Mouse (Mus musculus) spleen, adult 2 months (tissue): ENCODE results near the gene Celsr3. TPM values are rescaled to one million over a fixed set of nuclear protein-coding genes. Genes with fewer than 3 reads are reported as not detected.
A peak's percentile ranks its signal among the peaks of the same experiment; 100 is the strongest.

ENCODE experiments used
- DNase-seq, 2 experiments: peaks; one replicate each; pipeline versions ENCODE4 v3.0.0 to v3.0.0-alpha.2; 2012 to 2021; ENCODE audit warnings: low spot score in 2 of 2, low read depth in 1 of 2
- H3K27ac ChIP-seq: fragments of 200-500 bp; 2 replicates; pipeline ENCODE4 v1.5.1; 2012; ENCODE audit warnings: low read length, inconsistent platforms; ENCODE audit not compliant: insufficient read depth
- H3K27me3 ChIP-seq: fragments of 200-500 bp; 2 replicates; pipeline ENCODE4 v1.6.1; 2012; ENCODE audit warnings: mild to moderate bottlenecking, moderate library complexity, low read length, inconsistent platforms; ENCODE audit not compliant: control insufficient read depth, insufficient read depth
- H3K36me3 ChIP-seq: fragments of 200-500 bp; 2 replicates; pipeline ENCODE4 v1.6.1; 2012; ENCODE audit warnings: mild to moderate bottlenecking, low read length, inconsistent platforms; ENCODE audit not compliant: control insufficient read depth, insufficient read depth
- H3K4me1 ChIP-seq: fragments of 200-500 bp; 2 replicates; pipeline ENCODE4 v1.6.1; 2011; ENCODE audit warnings: inconsistent platforms; ENCODE audit not compliant: control insufficient read depth, insufficient read depth, insufficient read length
- H3K4me3 ChIP-seq: fragments of 200-500 bp; 2 replicates; pipeline ENCODE4 v1.5.1; 2011; ENCODE audit warnings: mild to moderate bottlenecking, inconsistent platforms; ENCODE audit not compliant: insufficient read depth, insufficient read length; ENCODE audit errors: extremely low read depth
- CTCF ChIP-seq: fragments of 200-500 bp; IDR thresholded peaks from 2 replicates; pipeline ENCODE4 v1.5.1; 2011; ENCODE audit warnings: mild to moderate bottlenecking, inconsistent platforms; ENCODE audit not compliant: insufficient read depth, insufficient read length, insufficient replicate concordance; ENCODE audit errors: extremely low read depth
- POLR2A ChIP-seq: fragments of 200-500 bp; IDR thresholded peaks from 2 replicates; pipeline ENCODE4 v1.6.1; 2011; ENCODE audit warnings: low read depth, low read length, inconsistent platforms
- WGBS: fragments of 180-500 bp; shearing (Covaris S2); methylation state at CpG from one replicate; pipeline ENCODE4 v1.1.7; 2018; 5-methylcytosine and 5-hydroxymethylcytosine counted together
- polyA plus RNA-seq: library from polyadenylated mRNA; depleted of rRNA; stranded (reverse); fragments of >200 nt; gene quantifications from 2 replicates; pipeline ENCODE4 v1.2.3, GENCODE M21; 2012; rRNA removed

Celsr3 gene
- polyA plus RNA-seq: 0.83 and 1.2 TPM in 2 replicates

GRCm38 (mm10) chr9:108825820-108826699 is at the start of gene Celsr3:
Celsr3 (plus strand) TSS chr9:108826320.
- H3K27me3 ChIP-seq: peaks cover 17% of the 10 kb centered on the region
- H3K27ac ChIP-seq: no peak within 1 kb of the TSS
- no peaks in the 10 kb centered on the region for H3K36me3 ChIP-seq
- 6% methylated on average over 56 of the region's 70 CpGs for WGBS
- DNase-seq: no peak
- no peak within 1 kb of the TSS; the same call in 1 of the 2 replicates for H3K4me3 ChIP-seq
- H3K4me1 ChIP-seq: peaks cover 4% of the 10 kb centered on the region; the same call in 1 of the 2 replicates
- TF ChIP-seq POLR2A (no peak), CTCF (no peak)

- no peak for DNase-seq
- WGBS: 89% methylated on average over 4 of the region's 4 CpGs
- no peaks in the 10 kb centered on the region; the same call in 1 of the 2 replicates for H3K27me3 ChIP-seq
- H3K36me3 ChIP-seq: no peaks in the 10 kb centered on the region
- no peak overlapping the region for H3K4me3 ChIP-seq
- no peaks in the 10 kb centered on the region for H3K4me1 ChIP-seq
- no peak overlapping the region for H3K27ac ChIP-seq
- no peak for TF ChIP-seq POLR2A
- TF ChIP-seq CTCF: no peak
These were observed 49.5 kb upstream of the Celsr3 start for GRCm38 (mm10) chr9:108776614-108777013.

GRCm38 (mm10) chr9:108777276-108777675 is 48.8 kb upstream of the Celsr3 start:
- no peak overlapping the region for H3K4me3 ChIP-seq
- no peaks in the 10 kb centered on the region; the same call in 1 of the 2 replicates for H3K27me3 ChIP-seq
- no peak for TF ChIP-seq POLR2A
- TF ChIP-seq CTCF: no peak
- DNase-seq: no peak
- 86% methylated on average over 4 of the region's 4 CpGs for WGBS
- no peak overlapping the region for H3K27ac ChIP-seq
- no peaks in the 10 kb centered on the region for H3K36me3 ChIP-seq
- H3K4me1 ChIP-seq: no peaks in the 10 kb centered on the region

GRCm38 (mm10) chr9:108780959-108781358 is 45.2 kb upstream of the Celsr3 start:
- WGBS: 66% methylated on average over 5 of the region's 5 CpGs
- no peak overlapping the region for H3K27ac ChIP-seq

GRCm38 (mm10) chr9:108781891-108782290 is 44.2 kb upstream of the Celsr3 start:
- TF ChIP-seq CTCF (no peak), POLR2A (no peak)
- Histone ChIP-seq H3K27ac (no peak overlapping the region), H3K4me1 (peaks cover 3% of the 10 kb centered on the region; the same call in 1 of the 2 replicates), H3K27me3 (no peaks in the 10 kb centered on the region), H3K4me3 (no peak overlapping the region), H3K36me3 (no peaks in the 10 kb centered on the region)
- WGBS: 74% methylated on average over 4 of the region's 4 CpGs
- DNase-seq: no peak

More at GRCm38 (mm10) chr9:108780959-108781358, 45.2 kb upstream of the Celsr3 start:
- no peak for DNase-seq
- Histone ChIP-seq H3K4me1 (peaks cover 3% of the 10 kb centered on the region; the same call in 1 of the 2 replicates), H3K27me3 (no peaks in the 10 kb centered on the region), H3K36me3 (no peaks in the 10 kb centered on the region), H3K4me3 (no peak overlapping the region)
- no peak for TF ChIP-seq CTCF
- no peak for TF ChIP-seq POLR2A

- 62% methylated on average over 9 of the region's 9 CpGs for WGBS
- H3K27ac ChIP-seq: no peak overlapping the region
- peaks cover 3% of the 10 kb centered on the region; the same call in 1 of the 2 replicates for H3K4me1 ChIP-seq
- DNase-seq: no peak
- H3K36me3 ChIP-seq: no peaks in the 10 kb centered on the region
- no peaks in the 10 kb centered on the region for H3K27me3 ChIP-seq
- TF ChIP-seq POLR2A: no peak
- no peak for TF ChIP-seq CTCF
- H3K4me3 ChIP-seq: peak overlapping the region; percentile 96
These were observed 43.1 kb upstream of the Celsr3 start for GRCm38 (mm10) chr9:108782836-108783547.
